Mouse (Mus musculus): ENCODE measurements at regions not wholly inside any gene's neighbourhood (a gene's known extent, or its start where the extent isn't known, plus 50 kb on each side); places are given as distances from the start of the nearest gene placed in this dataset.

GRCm38 (mm10) chr3:148220826-148221225 is 769.5 kb downstream of the Adgrl2 start:
- 0 out of 2 replicates have a peak, but pooled peaks cover 2% of the 10 kb centered on the region for H3K4me1 ChIP-seq (ENCODE audit: control insufficient read depth, insufficient read depth, insufficient read length, low read length)
- H3K27me3 ChIP-seq (ENCODE audit: control insufficient read depth, insufficient read depth, low read length) = no peaks in the 10 kb centered on the region
- 82% methylated on average over 5 of the region's 5 CpGs for WGBS
- H3K36me3 ChIP-seq (ENCODE audit: control insufficient read depth, insufficient read depth, low read length) = no peaks in the 10 kb centered on the region
- no peak overlapping the region for H3K27ac ChIP-seq (ENCODE audit: insufficient read depth, low read depth, low read length)
- no peak overlapping the region for H3K4me3 ChIP-seq (ENCODE audit: low read depth, low read length)
- no peak for TF ChIP-seq POLR2A (IDR thresholded peaks at IDR 0.05; ENCODE audit: low read depth, low read length)
- no peak for TF ChIP-seq CTCF (IDR thresholded peaks at IDR 0.05; ENCODE audit: extremely low read depth, insufficient read length, insufficient replicate concordance, low read depth, low read length)

DNA sequence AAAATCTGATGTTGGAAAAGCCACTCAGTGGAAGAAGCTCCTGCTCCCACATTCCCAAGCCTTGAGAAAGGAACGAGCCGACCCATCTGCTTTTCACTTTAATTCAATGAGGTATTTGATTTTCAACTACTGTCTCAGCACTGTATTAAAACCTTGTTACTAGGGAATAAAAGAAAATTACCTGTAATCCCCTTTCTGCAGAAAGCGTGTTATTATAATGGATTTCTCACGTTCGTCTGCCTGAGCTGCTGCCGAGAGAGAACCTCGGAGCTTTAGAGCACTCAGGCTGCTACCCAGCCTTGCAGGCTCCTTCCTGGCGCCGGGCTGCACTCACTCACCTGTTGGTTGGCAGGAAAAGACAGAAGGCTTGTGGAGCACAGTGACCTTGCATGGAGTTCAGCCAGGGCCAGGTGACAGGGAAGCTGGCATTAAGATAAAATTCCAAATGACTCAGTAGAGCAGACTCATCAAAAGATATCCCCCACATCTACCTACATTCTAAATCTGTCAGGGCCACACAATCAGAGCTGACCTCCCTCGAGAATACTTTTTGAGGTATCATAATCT is 770.2 kb downstream of the Adgrl2 start:
- TF ChIP-seq CTCF (IDR thresholded peaks at IDR 0.05; ENCODE audit: extremely low read depth, insufficient read length, insufficient replicate concordance, low read depth, low read length) (no peak), POLR2A (IDR thresholded peaks at IDR 0.05; ENCODE audit: low read depth, low read length) (no peak)
- no peak overlapping the region for H3K27ac ChIP-seq (ENCODE audit: insufficient read depth, low read depth, low read length)
- no peak overlapping the region for H3K4me3 ChIP-seq (ENCODE audit: low read depth, low read length)
- H3K36me3 ChIP-seq (ENCODE audit: control insufficient read depth, insufficient read depth, low read length) = no peaks in the 10 kb centered on the region
- H3K4me1 ChIP-seq (ENCODE audit: control insufficient read depth, insufficient read depth, insufficient read length, low read length) = 0 out of 2 replicates have a peak, but pooled peaks cover 2% of the 10 kb centered on the region
- no peaks in the 10 kb centered on the region for H3K27me3 ChIP-seq (ENCODE audit: control insufficient read depth, insufficient read depth, low read length)
- 39% methylated on average over 10 of the region's 10 CpGs for WGBS

- Histone ChIP-seq H3K27ac (ENCODE audit: insufficient read depth, low read depth, low read length) (no peak overlapping the region), H3K36me3 (ENCODE audit: control insufficient read depth, insufficient read depth, low read length) (no peaks in the 10 kb centered on the region), H3K4me3 (ENCODE audit: low read depth, low read length) (no peak overlapping the region), H3K4me1 (ENCODE audit: control insufficient read depth, insufficient read depth, insufficient read length, low read length) (no peaks in the 10 kb centered on the region), H3K27me3 (ENCODE audit: control insufficient read depth, insufficient read depth, low read length) (no peaks in the 10 kb centered on the region)
- TF ChIP-seq CTCF (IDR thresholded peaks at IDR 0.05; ENCODE audit: extremely low read depth, insufficient read length, insufficient replicate concordance, low read depth, low read length) (no peak), POLR2A (IDR thresholded peaks at IDR 0.05; ENCODE audit: low read depth, low read length) (no peak)
- WGBS = 74% methylated on average over 3 of the region's 3 CpGs
Measured at GRCm38 (mm10) chr3:148202148-148202547, 788.2 kb downstream of the Adgrl2 start.

DNA sequence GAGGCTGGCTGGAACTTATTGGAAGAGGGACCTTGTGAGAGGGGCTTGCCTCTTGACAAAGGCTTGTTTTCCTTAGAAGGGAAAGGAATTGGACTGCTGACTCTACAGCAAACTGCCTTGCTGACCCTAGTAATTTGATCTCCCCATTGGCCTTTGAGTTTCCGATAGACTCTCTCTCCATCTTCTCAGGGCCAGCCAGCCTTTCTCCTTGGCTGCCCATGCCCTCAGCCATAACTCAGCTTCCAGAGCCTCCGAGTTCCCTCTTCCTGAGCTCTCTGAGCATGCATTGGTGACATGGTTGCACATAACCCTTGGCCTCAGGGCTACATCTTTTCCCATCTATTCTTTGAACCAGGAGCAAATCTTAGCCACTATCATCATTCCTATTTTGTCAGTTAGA is 803.7 kb downstream of the Adgrl2 start:
- H3K27me3 ChIP-seq (ENCODE audit: control insufficient read depth, insufficient read depth, low read length) = no peaks in the 10 kb centered on the region
- H3K4me3 ChIP-seq (ENCODE audit: low read depth, low read length) = no peak overlapping the region
- WGBS = 83% methylated on average over 2 of the region's 2 CpGs
- H3K36me3 ChIP-seq (ENCODE audit: control insufficient read depth, insufficient read depth, low read length) = no peaks in the 10 kb centered on the region
- no peak overlapping the region for H3K27ac ChIP-seq (ENCODE audit: insufficient read depth, low read depth, low read length)
- no peaks in the 10 kb centered on the region for H3K4me1 ChIP-seq (ENCODE audit: control insufficient read depth, insufficient read depth, insufficient read length, low read length)
- no peak for TF ChIP-seq POLR2A (IDR thresholded peaks at IDR 0.05; ENCODE audit: low read depth, low read length)
- TF ChIP-seq CTCF (IDR thresholded peaks at IDR 0.05; ENCODE audit: extremely low read depth, insufficient read length, insufficient replicate concordance, low read depth, low read length) = no peak

- Histone ChIP-seq H3K36me3 (ENCODE audit: control insufficient read depth, insufficient read depth, low read length) (no peaks in the 10 kb centered on the region), H3K4me3 (ENCODE audit: low read depth, low read length) (no peak overlapping the region), H3K4me1 (ENCODE audit: control insufficient read depth, insufficient read depth, insufficient read length, low read length) (no peaks in the 10 kb centered on the region), H3K27me3 (ENCODE audit: control insufficient read depth, insufficient read depth, low read length) (no peaks in the 10 kb centered on the region), H3K27ac (ENCODE audit: insufficient read depth, low read depth, low read length) (no peak overlapping the region)
- 70% methylated on average over 1 of the region's 1 CpGs for WGBS
- TF ChIP-seq POLR2A (IDR thresholded peaks at IDR 0.05; ENCODE audit: low read depth, low read length) (no peak), CTCF (IDR thresholded peaks at IDR 0.05; ENCODE audit: extremely low read depth, insufficient read length, insufficient replicate concordance, low read depth, low read length) (no peak)
Measured at GRCm38 (mm10) chr3:148167556-148167955, 822.8 kb downstream of the Adgrl2 start.

DNA sequence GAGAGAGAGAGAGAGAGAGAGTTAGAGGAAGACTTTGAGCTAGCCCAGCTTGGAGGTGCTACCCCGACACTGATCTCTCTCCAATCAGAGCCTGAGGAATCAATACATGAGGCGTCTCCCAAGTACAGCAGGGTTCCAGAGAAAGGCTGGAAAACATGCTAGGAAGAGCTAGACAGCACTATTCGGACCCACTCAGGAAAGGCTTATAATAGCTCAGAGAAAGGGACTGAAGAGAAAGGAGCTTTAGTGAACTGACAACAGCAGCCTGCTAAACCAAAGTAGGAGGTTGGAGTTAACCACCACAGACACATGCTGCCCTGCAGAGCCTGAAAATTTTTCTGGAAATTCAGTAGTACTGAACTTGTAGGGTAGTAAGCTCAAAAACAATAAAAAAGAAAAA is 831.3 kb downstream of the Adgrl2 start:
- H3K4me1 ChIP-seq (ENCODE audit: control insufficient read depth, insufficient read depth, insufficient read length, low read length) = no peaks in the 10 kb centered on the region
- H3K27me3 ChIP-seq (ENCODE audit: control insufficient read depth, insufficient read depth, low read length) = no peaks in the 10 kb centered on the region
- TF ChIP-seq POLR2A (IDR thresholded peaks at IDR 0.05; ENCODE audit: low read depth, low read length) (no peak), CTCF (IDR thresholded peaks at IDR 0.05; ENCODE audit: extremely low read depth, insufficient read length, insufficient replicate concordance, low read depth, low read length) (no peak)
- WGBS = 63% methylated on average over 3 of the region's 3 CpGs
- H3K36me3 ChIP-seq (ENCODE audit: control insufficient read depth, insufficient read depth, low read length) = no peaks in the 10 kb centered on the region
- no peak overlapping the region for H3K27ac ChIP-seq (ENCODE audit: insufficient read depth, low read depth, low read length)
- H3K4me3 ChIP-seq (ENCODE audit: low read depth, low read length) = no peak overlapping the region

GRCm38 (mm10) chr3:148158533-148158932 is 831.8 kb downstream of the Adgrl2 start:
- Histone ChIP-seq H3K4me1 (ENCODE audit: control insufficient read depth, insufficient read depth, insufficient read length, low read length) (no peaks in the 10 kb centered on the region), H3K36me3 (ENCODE audit: control insufficient read depth, insufficient read depth, low read length) (no peaks in the 10 kb centered on the region), H3K27me3 (ENCODE audit: control insufficient read depth, insufficient read depth, low read length) (no peaks in the 10 kb centered on the region), H3K27ac (ENCODE audit: insufficient read depth, low read depth, low read length) (no peak overlapping the region), H3K4me3 (ENCODE audit: low read depth, low read length) (no peak overlapping the region)
- 81% methylated on average over 2 of the region's 2 CpGs for WGBS
- TF ChIP-seq POLR2A (IDR thresholded peaks at IDR 0.05; ENCODE audit: low read depth, low read length) (no peak), CTCF (IDR thresholded peaks at IDR 0.05; ENCODE audit: extremely low read depth, insufficient read length, insufficient replicate concordance, low read depth, low read length) (no peak)
